ENCODE assay signal across 21 mouse cellular contexts in genomic region chr6:133305952-133306715, GRCm38 (mm10). TPM values are rescaled to one million over a fixed set of nuclear protein-coding genes. Genes with fewer than 3 reads are reported as not detected.
"Had no signal": no experiment of that assay in that cellular context is flagged by ENCODE, and none has a peak within 500 bp of the region (broad histone marks: within the 10 kb centered on the region; RNA-seq: fewer than 3 reads in every experiment).

No protein-coding gene starts in this region.

- H3K27me3 ChIP-seq: limb, embryonic 15.5 days; liver, embryonic 12.5 days; neural tube, embryonic 13.5 days had no signal

- H3K36me3 ChIP-seq: limb, embryonic 15.5 days; liver, embryonic 12.5 days; midbrain, embryonic 10.5 days; neural tube, embryonic 13.5 days had no signal

- ATAC-seq: liver, embryonic 12.5 days had no signal

- H3K4me1 ChIP-seq: limb, embryonic 15.5 days; liver, embryonic 12.5 days; midbrain, embryonic 10.5 days; neural tube, embryonic 13.5 days had no signal

- H3K27ac ChIP-seq: layer of hippocampus, adult 2 months; limb, embryonic 15.5 days; liver, embryonic 12.5 days; midbrain, embryonic 10.5 days; neural tube, embryonic 13.5 days had no signal

- H3K4me3 ChIP-seq: layer of hippocampus, adult 2 months; limb, embryonic 15.5 days; liver, embryonic 12.5 days; midbrain, embryonic 10.5 days; neural tube, embryonic 13.5 days had no signal

- H3K4me2 ChIP-seq: limb, embryonic 15.5 days; liver, embryonic 12.5 days; lung, embryonic 14.5 days; neural tube, embryonic 13.5 days had no signal

- H3K9ac ChIP-seq: limb, embryonic 15.5 days; liver, embryonic 12.5 days; lung, embryonic 14.5 days; neural tube, embryonic 13.5 days had no signal

- DNase-seq: kidney, postnatal 10 days; kidney, postnatal 4 days; lung, embryonic 14.5 days; lung, postnatal 10 days; lung, postnatal 4 days; midbrain, embryonic 14.5 days; right cerebral cortex, adult 18-20 months; right cerebral cortex, postnatal 25 days; thymus, postnatal 4 days had no signal

- H3K9me3 ChIP-seq: limb, embryonic 15.5 days; liver, embryonic 12.5 days; midbrain, embryonic 10.5 days; neural tube, embryonic 13.5 days had no signal

RNA-seq across cellular contexts. Expression of gene 5530400C23Rik, which starts 14.1 kb away (rescaled TPM):
- total RNA-seq: layer of hippocampus, adult 2 months; layer of hippocampus, postnatal 10 days; left cerebral cortex, postnatal 14 days; megakaryocyte, adult 5-6 weeks had no signal
- polyA plus RNA-seq: limb, embryonic 11.5 days; limb, embryonic 15.5 days; liver, embryonic 12.5 days; liver, embryonic 16.5 days; lung, embryonic 14.5 days; midbrain, embryonic 10.5 days; midbrain, embryonic 14.5 days; neural tube, embryonic 13.5 days; small intestine, adult 2 months; stomach, embryonic 16.5 days had no signal
